Mouse (Mus musculus) right cerebral cortex, postnatal 4 days (tissue): ENCODE data around the gene Myh7b.

Experiments
- DNase-seq: peaks from one replicate; pipeline ENCODE4 v3.0.0-alpha.2; 2022

Myh7b gene

DNA sequence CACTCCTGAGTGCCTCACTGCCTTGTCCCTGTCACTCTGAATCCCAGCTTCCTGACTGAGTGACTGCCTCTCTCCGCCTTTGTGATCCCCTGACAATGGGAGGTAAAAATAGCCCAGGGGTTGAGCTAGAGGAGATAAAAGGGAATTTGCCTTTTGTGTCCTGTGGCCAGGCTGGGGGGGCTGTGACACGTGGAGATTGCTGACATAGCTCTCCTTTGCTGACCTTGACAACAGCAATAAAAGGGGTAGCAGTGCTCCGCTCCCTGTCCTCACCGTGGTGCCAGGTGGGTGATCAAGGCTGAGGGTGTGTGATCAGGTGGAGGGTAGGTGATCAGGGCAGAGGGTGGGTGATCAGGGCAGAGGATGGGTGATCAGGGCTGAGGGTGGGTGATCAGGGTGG, at the start of gene Myh7b:
Gene Myh7b (plus strand): TSS at position 235 of the 400 bp plus-strand sequence.
- no peak for DNase-seq

DNA sequence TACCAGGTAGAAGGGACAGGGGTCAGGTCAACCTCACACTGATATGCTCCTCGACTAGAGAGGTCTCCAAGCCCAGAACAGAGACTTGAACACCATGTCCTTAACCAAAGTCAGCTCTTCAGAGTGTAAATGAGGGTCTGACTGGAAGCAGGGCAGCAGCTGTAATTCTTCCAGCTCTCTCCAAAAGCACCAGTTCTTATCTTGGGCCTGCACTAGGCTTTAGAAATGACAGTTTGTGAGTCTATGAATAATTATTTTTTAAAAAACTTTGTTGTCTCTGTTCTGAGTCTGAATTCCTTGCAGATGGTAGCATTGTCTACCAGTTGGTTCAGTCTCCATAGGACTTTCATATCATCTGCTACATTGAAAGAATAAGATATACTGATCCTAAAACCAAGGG, 48.8 kb upstream of the Myh7b start:
- DNase-seq = no peak

DNA sequence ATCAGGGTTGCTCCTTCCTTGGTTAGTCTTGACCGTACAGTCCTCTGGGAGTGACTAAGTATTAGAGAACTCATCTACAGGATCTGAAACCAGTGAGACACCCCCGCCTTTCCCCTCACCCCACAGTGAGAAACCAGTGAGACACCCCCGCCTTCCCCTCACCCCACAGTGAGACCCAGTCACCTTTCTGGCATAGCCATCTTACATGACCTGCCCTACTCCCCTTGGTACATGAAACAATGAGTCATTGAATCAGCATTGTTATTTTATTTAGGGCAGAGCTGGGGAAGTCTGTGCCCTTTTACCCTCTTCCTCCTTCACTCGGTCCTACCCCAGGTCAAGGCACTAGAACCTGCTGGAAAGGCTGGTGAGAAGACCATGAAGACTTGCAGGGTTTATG, 48.1 kb upstream of the Myh7b start:
- no peak for DNase-seq

DNA sequence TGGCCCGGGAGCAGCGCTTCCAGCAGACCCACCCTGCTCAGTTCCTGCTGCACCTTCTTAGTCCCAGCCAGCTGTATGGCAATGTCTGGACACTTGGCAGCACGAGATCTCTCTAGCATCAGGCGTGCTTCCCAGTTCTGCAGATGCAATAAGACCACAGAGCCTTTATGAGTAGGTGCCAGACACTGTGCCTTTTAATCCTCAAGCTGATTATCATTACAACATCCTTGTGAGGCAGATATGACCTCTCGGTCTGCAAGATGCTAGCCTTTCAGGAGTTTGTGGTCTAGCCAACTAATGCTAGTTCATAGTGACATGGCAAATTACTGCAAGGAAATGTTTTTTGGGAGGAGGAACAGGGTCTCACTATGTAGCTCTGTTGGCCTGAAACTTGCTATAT, 43.3 kb upstream of the Myh7b start:
- no peak for DNase-seq

DNA sequence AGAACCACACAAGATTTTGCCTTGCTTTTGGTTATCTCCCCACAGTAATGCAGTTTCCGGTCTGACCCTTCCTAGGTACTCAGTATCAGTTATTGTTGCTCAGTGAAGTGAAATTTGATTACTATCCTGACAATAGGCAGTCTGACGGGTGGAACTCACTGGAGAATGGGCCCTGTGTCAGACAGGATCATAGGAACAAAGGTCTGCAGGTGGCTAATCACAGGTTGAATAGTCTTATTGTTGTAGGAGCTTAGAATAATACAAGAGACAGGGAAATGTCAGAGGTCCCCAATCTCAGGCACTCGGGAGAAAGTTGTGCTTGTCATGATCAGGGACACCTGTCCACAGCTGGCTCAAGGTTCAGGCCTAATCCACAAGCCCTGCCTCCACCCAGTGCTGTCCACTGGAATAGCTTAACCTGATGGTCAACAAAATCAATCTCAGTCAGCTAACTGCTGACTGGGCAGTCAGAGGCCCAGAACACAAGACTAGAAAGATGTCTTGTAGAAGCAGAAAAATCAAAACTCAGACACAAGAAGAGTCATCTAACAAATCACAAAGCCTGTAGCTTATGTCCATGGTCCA, 41.7 kb upstream of the Myh7b start:
- no peak for DNase-seq

DNA sequence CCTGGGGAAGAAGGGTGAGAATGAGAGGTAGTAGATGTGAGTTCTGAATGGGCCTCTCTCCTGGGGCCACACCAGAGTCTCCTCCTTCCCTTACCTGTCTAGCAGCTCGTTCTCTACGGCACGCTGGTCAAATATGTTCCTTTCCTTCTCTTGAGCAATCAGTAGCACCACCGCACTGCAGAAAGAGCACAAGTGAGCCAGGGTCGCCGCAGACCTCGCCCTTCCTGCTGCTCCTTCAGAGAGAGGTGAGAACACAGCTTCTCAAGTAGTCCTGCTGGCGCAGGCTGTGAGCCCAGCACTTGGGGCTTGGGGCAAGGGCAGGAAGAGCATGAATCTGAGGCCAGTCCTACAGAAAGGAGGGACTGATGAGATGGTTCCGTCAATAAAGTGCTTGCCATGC, 38.0 kb upstream of the Myh7b start:
- DNase-seq = no peak

DNA sequence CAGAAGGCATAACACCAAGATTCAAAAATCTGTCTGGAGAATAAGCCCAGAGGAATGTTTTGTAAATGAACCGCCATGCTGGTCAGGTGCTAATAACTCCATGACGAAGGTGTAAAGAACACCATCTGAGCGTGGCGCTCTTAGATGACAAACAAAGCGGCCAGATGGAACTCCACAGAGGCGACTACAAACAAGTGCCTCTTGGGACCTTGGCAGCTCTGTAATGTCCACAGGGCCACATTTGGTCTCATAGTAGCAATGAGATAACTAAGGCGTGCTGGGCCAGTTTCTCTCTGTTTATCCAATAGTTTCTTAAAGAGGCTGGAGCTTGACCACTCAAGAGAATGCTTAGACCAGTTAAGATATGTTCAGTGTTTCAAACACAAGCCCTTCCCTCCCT, 37.0 kb upstream of the Myh7b start:
- DNase-seq = no peak

DNA sequence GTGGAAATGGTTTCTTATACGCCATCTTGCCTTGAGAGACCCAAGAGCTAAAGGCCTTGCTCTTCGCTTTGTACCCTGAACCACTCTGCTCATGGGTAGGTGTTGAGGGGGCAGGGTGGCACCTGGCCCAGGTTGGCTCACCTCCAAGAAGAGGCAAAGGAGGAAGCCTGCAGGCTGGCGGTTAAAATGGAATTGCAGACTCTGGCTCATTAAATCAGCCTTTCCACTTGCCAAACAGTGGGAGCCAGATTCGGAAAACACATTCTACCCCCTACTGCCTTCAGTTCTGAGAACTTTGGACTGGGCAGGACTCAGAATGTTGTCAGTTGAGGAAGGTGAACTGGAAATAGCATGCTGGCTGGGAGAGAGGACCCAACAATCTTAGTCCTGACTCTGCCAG, 36.3 kb upstream of the Myh7b start:
- no peak for DNase-seq

DNA sequence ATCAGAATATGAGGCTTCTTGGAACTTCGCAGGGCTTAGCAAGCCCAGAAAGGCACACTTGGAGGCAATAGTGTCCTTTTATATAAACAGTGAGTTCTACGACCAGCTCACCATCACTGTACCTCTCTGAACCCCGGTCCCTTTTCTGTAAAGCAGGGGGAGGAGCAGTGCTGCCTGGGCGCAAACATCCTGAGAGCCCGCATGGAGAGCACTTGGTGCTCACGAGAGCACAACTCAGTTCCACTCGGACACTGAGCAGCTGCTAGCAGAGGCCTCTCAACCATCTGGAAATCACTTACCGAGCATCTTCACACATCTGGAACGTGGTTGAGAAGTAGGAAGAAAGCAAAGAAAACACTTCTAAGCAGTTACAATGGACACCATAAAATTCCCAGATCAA, 34.4 kb upstream of the Myh7b start:
- DNase-seq = no peak

DNA sequence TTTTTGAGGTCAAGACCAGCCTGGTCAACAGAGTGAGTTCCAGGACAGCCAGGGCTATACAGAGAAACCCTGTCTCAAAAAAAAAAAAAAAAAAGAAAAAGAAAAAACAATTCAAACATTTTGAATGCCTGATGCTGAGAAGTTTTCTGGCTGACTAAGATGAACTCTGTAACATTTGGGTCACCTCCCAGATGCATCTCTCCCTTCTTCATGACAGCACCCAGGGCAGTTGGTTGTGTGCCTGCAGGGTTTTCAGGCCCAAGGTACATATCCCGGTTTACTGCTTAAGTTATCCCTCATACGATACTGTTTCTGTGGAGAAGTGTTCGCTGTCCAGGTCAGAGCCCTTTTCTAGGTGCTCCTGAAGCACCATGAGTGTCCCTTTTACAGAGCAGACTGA, 30.7 kb upstream of the Myh7b start:
- no peak for DNase-seq

DNA sequence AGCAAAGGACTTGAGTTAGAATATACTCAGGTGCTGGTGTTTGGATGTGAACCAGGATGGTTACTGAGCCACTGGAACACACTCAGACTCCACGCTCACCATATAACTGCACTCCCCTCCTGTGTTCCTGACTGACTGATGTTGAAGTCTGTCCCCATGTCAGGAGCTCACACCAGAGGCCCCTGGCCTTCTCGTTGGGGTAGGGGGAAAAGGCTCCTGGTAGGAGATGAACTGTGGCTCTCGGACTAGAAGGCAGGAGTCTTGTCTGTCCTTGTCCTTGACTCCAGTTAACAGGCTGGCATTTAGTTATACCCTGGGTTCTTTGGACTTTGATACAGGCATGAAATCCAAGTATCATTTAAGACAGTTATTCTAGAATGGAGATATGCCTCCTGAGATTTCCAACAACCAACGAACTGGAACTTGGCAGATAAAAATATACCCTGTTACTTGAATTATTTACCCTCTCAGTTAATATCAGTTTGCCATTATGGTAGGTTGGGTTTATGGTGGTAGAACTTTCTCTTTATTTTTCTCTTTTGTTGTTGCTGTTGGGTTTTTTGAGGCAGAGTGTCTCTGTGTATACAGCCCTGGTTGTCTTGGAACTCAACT, 28.5 kb upstream of the Myh7b start:
- no peak for DNase-seq

DNA sequence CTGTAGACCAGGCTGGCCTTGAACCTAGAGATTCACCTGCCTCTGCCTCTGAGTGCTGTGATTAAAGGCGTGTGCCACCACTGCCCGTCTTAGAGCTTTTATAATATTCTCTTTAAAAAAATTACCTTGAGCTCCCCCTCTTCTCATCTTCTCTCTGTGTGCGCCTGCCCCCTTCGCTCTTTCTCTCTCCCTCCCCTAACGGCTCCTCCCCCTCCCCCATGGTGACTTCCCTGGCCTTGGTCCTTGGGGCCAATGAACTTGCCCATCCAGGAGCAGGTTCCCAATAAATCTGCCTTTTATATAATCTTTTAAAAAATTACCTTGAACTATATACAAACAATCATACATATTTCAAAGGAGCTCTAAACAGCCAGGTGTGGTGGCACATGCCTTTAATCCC, 28.0 kb upstream of the Myh7b start:
- no peak for DNase-seq

DNA sequence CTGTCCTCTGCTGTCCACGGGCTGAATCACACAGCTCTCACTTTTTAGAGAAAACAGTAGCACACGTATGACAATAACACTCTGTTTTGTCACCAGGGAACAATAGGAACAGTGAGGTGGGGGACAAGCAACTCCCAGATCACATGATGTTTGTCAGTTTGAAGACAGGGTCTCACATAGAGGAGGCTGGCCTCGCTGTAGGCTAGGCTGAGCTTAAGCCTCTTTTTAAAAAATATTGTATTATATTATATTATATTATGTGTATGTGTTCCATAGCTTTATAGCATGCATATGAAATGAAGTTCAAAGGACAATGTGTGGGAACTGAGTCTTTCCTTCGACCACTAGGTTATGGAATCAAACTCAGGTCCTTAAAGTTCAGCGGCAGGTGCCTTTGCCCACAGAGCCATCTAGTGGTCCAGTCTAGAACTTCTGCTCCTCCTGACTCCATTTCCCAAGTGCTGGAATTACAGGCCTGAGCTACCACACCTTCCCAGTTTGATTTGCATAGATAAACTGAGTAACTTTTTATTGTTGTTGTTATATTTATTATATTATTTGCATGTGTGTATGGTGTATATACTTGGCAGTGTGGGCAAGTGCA, 27.0 kb upstream of the Myh7b start:
- peak; percentile 50 for DNase-seq

DNA sequence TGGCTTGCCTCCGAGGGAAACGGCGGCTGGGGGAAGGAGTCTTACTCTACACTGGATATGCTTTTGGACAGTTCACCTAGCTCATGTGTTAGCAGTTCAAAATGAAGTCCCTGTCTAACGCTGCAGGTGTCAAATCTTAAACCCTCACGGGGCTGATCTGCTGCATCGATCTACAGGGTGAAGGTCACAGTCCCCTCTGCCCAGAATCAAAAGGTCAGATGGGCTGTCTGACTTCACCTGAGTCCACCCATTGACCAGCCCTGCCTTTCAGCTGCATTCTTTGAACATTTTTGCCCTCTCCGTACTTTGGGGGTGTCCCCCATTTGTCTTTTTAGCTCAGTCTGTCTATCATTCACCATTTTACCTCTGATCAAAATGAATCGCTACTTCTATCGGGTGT, 25.9 kb upstream of the Myh7b start:
- no peak for DNase-seq

DNA sequence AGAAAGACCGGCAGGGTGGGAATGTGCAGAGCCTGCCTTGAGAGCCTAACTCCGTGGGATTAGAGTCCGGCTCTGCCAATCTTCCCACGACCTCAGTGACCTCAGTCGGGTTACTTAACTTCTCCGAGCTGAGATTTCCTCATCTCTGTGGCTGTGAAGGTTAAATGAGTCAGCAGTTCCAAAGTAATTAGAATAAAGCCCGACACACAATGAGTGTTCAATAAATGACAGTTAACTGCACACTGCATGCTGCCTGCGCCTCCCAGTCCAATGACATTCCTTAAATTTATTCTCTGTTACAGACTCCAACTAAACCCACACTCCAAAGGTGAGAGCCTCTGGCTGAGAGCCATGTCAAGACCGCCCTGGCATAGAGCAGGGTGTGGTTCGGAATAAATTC, 25.5 kb upstream of the Myh7b start:
- no peak for DNase-seq

DNA sequence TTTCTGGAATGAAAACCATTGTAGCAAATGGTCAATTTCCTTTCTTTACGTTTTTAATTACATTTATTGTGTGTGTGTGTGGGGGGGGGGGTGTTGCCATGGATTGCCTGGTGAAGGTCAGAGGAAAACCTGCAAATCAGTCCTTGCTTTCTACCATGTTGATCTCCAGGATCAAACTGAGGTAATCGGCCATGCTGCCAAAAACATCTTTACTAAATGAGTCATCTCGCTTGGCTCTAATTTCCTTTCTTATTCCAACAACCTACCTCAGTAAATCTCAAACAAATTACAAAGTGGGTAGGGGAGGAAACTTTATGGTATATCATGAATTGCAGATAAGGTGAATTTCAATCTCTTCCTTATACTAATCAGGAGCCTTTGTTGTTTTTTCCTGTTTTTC, 22.9 kb upstream of the Myh7b start:
- no peak for DNase-seq

DNA sequence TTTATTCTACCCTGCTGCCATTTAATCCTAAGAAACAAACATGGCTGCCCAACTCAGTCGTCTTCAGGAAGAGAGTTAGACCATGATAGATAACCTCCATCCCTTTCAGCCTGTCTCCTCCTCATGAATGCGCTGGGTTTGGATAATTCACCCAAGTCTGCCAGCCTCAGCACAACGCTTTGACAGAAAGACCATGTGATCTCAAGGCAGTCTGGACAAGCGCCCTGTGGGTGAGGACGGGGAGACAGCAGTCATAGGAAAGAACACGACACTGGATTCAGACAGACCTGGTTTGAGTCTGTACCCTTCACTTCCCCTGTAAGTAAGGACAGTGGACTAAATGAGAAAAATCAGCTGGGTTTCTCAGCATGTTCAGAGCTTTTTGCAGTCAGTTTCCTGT, 21.5 kb upstream of the Myh7b start:
- DNase-seq = no peak

DNA sequence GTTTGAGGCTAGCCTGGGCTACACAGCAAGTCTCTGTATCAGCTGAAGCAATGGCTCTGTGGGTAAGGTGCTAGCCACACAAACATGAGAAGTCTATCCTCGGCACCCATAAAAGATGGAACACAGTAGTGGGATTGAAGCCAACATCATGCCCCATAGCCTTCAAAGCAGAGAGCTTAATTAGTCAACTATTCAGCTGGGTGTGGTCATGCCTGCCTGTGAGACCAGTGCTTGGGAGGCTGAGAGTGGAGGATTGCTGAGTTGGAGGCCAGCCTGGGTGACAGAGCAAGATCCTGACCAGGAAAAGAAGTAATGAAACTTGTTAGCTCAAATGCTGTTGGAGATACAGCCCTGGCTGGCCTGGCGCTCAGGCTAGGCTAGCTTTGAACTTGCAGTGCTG, 20.1 kb upstream of the Myh7b start:
- DNase-seq = no peak

DNA sequence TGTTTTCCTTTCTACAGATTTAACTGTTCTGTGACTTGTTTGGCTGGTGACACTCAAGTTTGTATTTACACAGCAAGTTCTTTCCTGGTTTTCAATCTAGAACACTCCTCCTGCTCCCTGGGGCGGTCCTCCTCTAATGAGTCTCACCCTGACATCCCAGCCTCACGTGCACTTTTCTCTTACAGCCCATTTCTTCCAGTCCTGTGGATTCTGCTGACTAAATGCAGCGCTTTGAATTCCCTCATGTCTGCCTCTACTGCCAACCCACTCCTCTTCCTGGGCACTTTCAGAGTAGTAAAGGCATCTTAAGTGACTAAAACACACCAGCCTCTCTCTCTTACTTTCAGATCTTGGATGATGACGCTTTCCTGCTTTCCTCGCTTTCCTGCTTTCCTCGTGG, 19.3 kb upstream of the Myh7b start:
- no peak for DNase-seq

DNA sequence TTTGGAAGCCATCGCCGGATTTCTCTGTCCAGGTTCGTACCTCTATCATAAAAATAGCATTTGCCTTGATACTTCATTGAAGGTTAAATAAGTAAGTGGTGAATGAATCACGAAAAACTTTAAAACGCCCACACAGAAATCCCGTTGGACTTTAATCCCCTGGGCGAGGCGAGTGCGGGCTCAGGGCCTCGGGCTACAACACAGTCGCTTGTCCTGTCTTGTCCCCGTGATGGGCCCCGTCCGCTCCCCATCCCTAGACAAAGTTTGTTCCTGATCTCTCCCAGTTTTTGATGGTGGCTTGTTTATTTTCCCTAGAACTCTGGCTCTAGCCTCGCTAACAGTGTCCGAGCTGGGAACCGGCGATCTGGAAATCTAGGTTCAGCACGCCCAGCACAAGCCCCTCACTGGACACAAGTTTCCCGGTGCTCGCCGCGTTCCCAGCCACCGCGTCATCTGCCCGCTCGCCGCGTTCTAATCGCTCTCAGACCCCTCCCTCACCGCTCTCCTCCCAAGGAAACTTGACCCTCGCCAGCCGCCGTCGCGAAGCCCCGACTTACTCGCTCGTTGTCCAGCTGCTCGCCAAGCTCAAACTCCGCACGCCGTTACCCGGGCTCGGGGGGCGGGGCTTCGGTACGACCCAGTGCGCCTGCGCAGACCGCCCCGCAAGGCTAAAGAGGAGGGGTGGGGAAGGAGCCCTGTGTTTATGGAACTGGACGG, 18.7 kb upstream of the Myh7b start, which contains the start of gene Gss:
Gene Gss (minus strand): TSS at position 674 of the 717 bp plus-strand sequence.
- DNase-seq = peak; percentile 100

DNA sequence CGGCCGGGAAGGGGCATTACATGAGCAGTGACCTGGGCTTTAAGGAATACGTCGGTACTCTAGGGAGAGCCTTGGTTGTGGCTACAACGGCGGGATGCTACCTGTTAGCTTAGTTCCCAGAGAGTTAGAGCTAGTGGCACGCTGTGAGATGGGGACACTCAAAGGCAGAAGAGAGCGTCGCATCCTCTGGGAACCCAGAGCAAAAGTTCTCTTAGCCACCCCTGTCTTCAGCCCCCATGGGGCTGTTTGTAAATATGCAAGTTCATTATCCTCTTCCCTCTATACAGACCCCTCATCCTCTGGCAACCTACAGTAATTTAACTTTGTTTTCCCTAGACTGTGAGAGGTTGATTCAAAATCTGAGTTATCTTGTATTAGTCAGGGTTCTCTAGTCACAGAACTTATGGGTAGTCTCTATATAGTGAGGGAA, 18.1 kb upstream of the Myh7b start:
- DNase-seq = no peak

DNA sequence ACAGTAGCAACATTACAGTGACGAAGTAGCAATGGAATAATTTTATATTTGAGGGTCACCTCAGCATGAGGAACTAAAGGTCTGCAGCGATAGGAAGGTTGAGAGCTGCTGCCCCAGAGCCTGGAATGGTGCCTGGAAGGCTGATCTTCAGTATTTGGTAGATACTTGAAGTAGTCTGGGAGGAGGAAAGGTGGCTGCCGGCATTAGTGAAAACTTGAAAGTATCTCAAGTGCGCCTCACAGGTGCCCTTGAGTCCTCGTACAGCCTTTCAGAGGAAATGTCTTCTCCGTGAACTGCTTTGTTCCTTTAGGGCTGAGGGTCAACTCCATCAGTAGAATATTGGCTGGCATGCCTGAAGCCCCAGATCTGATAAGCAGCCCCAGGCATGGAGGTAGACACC, 15.5 kb upstream of the Myh7b start:
- DNase-seq = no peak

DNA sequence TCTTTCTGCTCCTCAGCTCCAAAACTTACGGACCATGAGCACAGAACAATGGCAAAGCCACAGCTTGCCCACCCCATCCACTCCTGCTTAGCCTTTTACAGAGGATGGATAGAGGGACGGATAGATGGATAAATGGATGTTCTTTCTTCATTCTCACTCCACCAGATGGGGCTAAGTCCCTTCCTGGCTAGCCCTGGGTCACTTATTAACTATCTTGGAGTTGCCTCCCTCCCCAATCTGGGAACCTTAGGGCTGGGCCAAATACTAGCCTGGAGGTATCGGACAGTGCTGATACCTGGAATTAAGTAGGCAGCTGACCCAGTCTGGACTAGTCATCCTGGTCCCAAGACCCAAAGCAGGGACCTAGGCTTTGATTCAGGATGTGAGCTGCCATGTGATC, 7.3 kb upstream of the Myh7b start:
- no peak for DNase-seq

DNA sequence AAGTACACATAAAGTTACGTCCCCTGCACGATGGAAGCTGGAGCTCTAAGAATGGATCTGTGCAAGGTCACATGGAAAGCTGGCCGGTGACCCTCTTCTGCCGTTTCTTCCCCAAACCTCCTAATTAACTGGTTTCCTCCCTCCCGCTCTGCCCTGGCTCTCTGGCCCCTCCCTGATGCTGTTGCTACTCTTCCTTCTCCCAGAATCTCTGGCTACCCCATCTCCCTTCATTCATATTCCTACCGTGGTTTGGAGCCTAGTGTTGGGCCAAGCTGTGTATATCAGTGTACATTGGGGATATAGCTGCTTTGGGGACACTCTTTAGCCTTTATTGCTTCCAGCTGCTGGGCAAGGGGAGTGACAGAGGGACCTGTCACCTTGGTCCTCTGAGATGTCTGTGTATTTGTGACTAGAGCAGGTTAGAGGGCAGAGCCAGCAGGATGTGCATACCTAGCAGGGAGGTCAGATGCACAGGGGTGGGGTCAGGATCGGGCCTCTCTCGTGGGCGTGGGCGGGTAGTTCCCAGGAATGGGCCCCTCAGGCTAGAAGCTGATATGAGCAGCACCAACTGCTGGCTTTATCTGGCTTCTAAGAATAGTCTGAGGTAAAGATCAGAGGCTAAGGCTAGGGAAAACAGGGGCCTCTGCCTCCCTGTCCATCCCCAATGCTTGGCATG, 6.3 kb upstream of the Myh7b start:
- DNase-seq = no peak
